9 mouse cellular contexts compared by ENCODE assay signal in the genomic region with DNA sequence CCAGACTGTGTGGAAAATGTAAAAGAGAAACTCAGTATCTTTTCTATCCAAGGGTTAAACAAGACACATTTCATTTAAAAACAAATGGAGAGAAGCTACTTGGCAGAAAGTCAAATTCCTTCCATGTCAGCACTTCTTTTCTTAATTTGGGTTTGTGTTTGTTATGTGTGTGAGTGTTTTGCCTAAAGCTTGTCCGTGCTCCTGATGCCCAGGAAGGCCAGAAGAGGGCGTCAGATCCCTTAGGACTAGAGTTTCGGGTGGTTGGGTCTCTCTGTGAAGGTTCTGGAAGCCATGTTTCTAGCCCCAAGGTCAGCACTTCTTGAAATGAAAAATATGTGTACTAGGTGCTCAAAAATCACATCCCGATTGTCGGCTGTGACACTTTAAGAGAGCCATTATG. TPM values are rescaled to one million over a fixed set of nuclear protein-coding genes. Genes with fewer than 3 reads are reported as not detected.
DNase-seq lines count a peak whose midpoint lies in the region; ATAC-seq and TF ChIP-seq lines count a peak whose summit lies in the region.
"Had no signal": no experiment of that assay in that cellular context is flagged by ENCODE, and none has a peak within 500 bp of the region (broad histone marks: within the 10 kb centered on the region; RNA-seq: fewer than 3 reads in every experiment).

No protein-coding gene starts in this region.

- no peak for TF ChIP-seq POLR2A in brain, embryonic 14.5 days (IDR thresholded peaks at IDR 0.05; ENCODE audit: borderline replicate concordance, extremely low read depth, insufficient read depth, insufficient read length, poor library complexity, severe bottlenecking)

- peak; percentile 47; the same call in 1 of the 2 replicates for TF ChIP-seq CTCF in brain, embryonic 14.5 days (IDR thresholded peaks at IDR 0.05; ENCODE audit: borderline replicate concordance, extremely low read depth, insufficient read depth, insufficient read length)
- TF ChIP-seq CTCF in left cerebral cortex, adult 2 months (IDR thresholded peaks at IDR 0.05), result no peak

- ATAC-seq in liver, embryonic 12.5 days, result no peak

- peaks cover 37% of the 10 kb centered on the region for H3K27me3 ChIP-seq in heart, embryonic 10.5 days (ENCODE audit: insufficient read depth, poor library complexity, severe bottlenecking)
- H3K27me3 ChIP-seq in liver, embryonic 12.5 days (replicated peaks), result peaks cover 43% of the 10 kb centered on the region

- H3K36me3 ChIP-seq in heart, embryonic 10.5 days, result no peaks in the 10 kb centered on the region
- H3K36me3 ChIP-seq in liver, embryonic 12.5 days, result no peaks in the 10 kb centered on the region
- H3K36me3 ChIP-seq: neural tube, embryonic 12.5 days had no signal

- no peak for DNase-seq in heart, embryonic 10.5 days (ENCODE audit: low spot score)
- no peak for DNase-seq in heart, adult 11 months
- peak; percentile 85 for DNase-seq in 3T3-L1 (ENCODE audit: low read depth, low spot score)
- peak; percentile 33 for DNase-seq in brain, embryonic 14.5 days (ENCODE audit: low read depth)
- no peak for DNase-seq in frontal cortex, adult 2 months (ENCODE audit: extremely low spot score in 1 of 2, low spot score in 1 of 2)
- DNase-seq in left cerebral cortex, adult 2 months (ENCODE audit: extremely low spot score in 1 of 2, low spot score in 2 of 2), result no peak
- DNase-seq in adrenal gland, adult 2 months, result no peak

- WGBS in heart, embryonic 10.5 days, result 72% methylated on average over 5 of the region's 5 CpGs
- WGBS in liver, embryonic 12.5 days (ENCODE audit: insufficient replicate concordance), result 60% methylated on average over 5 of the region's 5 CpGs

- no peak overlapping the region for H3K27ac ChIP-seq in heart, embryonic 10.5 days
- H3K27ac ChIP-seq in liver, embryonic 12.5 days, result no peak overlapping the region
- H3K27ac ChIP-seq in left cerebral cortex, adult 2 months, result no peak overlapping the region
- H3K27ac ChIP-seq: neural tube, embryonic 12.5 days had no signal

- no peak overlapping the region for H3K9ac ChIP-seq in liver, embryonic 12.5 days
- H3K9ac ChIP-seq: neural tube, embryonic 12.5 days had no signal

- H3K4me1 ChIP-seq in heart, embryonic 10.5 days, result peaks cover 55% of the 10 kb centered on the region
- H3K4me1 ChIP-seq in liver, embryonic 12.5 days, result peaks cover 47% of the 10 kb centered on the region

- intact Hi-C loops in left cerebral cortex, adult 2 months (cut with DNase I), result loop anchor here (1.0 to 10.0 kb wide), 4 partner anchors 62 to 1120 kb away; no protein-coding TSS in a partner anchor

- peak overlapping the region; percentile 34; the same call in 1 of the 2 replicates for H3K4me3 ChIP-seq in heart, embryonic 10.5 days
- no peak overlapping the region for H3K4me3 ChIP-seq in liver, embryonic 12.5 days
- no peak overlapping the region for H3K4me3 ChIP-seq in left cerebral cortex, adult 2 months
- H3K4me3 ChIP-seq: neural tube, embryonic 12.5 days had no signal

- H3K4me2 ChIP-seq in liver, embryonic 12.5 days, result peak overlapping the region; percentile 48
- H3K4me2 ChIP-seq: neural tube, embryonic 12.5 days had no signal

- no peaks in the 10 kb centered on the region for H3K9me3 ChIP-seq in heart, embryonic 10.5 days
- no peaks in the 10 kb centered on the region for H3K9me3 ChIP-seq in liver, embryonic 12.5 days (replicated peaks)
- H3K9me3 ChIP-seq: neural tube, embryonic 12.5 days had no signal

RNA-seq across cellular contexts. Expression of a gene that starts 15.8 kb away (rescaled TPM):
- 12.2 and 16.4 TPM in 2 replicates for polyA plus RNA-seq in heart, embryonic 10.5 days (2016; fragmentation: Nextera tagmentation; extraction: Ambion mirVana)
- polyA plus RNA-seq in brain, embryonic 14.5 days (2012; rRNA removed), result 2.3 and 3.0 TPM in 2 replicates
- polyA plus RNA-seq in liver, embryonic 12.5 days (2016; fragmentation: Nextera tagmentation; extraction: Ambion mirVana), result 21.1 and 21.4 TPM in 2 replicates
- 14.1 and 16.0 TPM in 2 replicates for polyA plus RNA-seq in frontal cortex, adult 2 months (2012; rRNA removed)
- total RNA-seq in left cerebral cortex, adult 2 months (2021), result 10 to 100 TPM; 16.9 to 21.3 TPM
- 10 to 100 TPM; 15.0 to 15.6 TPM for total RNA-seq in adrenal gland, adult 2 months (2021)
- polyA plus RNA-seq in adrenal gland, adult 2 months (2012; rRNA removed), result 17.9 and 26.2 TPM in 2 replicates

Comparison
In these comparisons a context has a peak if more than half of its experiments do, and no peak if none do; other contexts are left out.
1. DNase-seq: peak in 3T3-L1 (single experiment) and brain, embryonic 14.5 days (single experiment); none in heart, embryonic 10.5 days (single experiment), heart, adult 11 months (single experiment), frontal cortex, adult 2 months (0 of 2), left cerebral cortex, adult 2 months (0 of 2) and adrenal gland, adult 2 months (single experiment).